Mouse (Mus musculus): ENCODE measurements around the gene Suclg2.

GRCm38 (mm10) chr6:95719791-95720190, 1.2 kb upstream of the Suclg2 start:
- TF ChIP-seq CTCF (IDR thresholded peaks at IDR 0.05; ENCODE audit: borderline replicate concordance, extremely low read depth, insufficient read depth, insufficient read length) (no peak), POLR2A (IDR thresholded peaks at IDR 0.05; ENCODE audit: borderline replicate concordance, extremely low read depth, insufficient read depth, insufficient read length, poor library complexity, severe bottlenecking) (no peak)
